Mouse (Mus musculus) MEL (cell line): ENCODE results near the gene Mylk3. TPM values are rescaled to one million over a fixed set of nuclear protein-coding genes. Genes with fewer than 3 reads are reported as not detected.
A peak's percentile ranks its signal among the peaks of the same experiment; 100 is the strongest.

ENCODE experiments used
- DNase-seq: peaks from one replicate; pipeline ENCODE4 v3.0.0; 2011; ENCODE audit warnings: low read depth, low spot score
- H3K27ac ChIP-seq: 2 replicates; pipeline ENCODE4 v1.5.1; 2012; ENCODE audit warnings: low read depth, mild to moderate bottlenecking, control low read depth, low read length, moderate library complexity; ENCODE audit not compliant: control insufficient read depth
- H3K27me3 ChIP-seq, 2 experiments: fragments of 150-350 bp in 1 of 2; sonication (generic) in 1 of 2; 2 replicates each; pipeline ENCODE4 v1.6.1; 2012; ENCODE audit warnings: low read length in 2 of 2, mild to moderate bottlenecking in 2 of 2, improper control_type of control experiment in 1 of 2, moderate library complexity in 1 of 2; ENCODE audit not compliant: insufficient read depth in 2 of 2, control insufficient read depth in 1 of 2
- H3K36me3 ChIP-seq, 2 experiments: 2 replicates each; pipeline ENCODE4 v1.6.1; 2012 to 2014; ENCODE audit warnings: low read length in 2 of 2, improper control_type of control experiment in 1 of 2, inconsistent platforms in 1 of 2, mild to moderate bottlenecking in 1 of 2; ENCODE audit not compliant: insufficient read depth in 2 of 2, control insufficient read depth in 1 of 2
- H3K4me1 ChIP-seq, 2 experiments: fragments of 150-350 bp in 1 of 2; sonication (generic) in 1 of 2; 2 replicates each; pipeline ENCODE4 v1.6.1; 2012; ENCODE audit warnings: low read length in 2 of 2, improper control_type of control experiment in 1 of 2, mild to moderate bottlenecking in 1 of 2; ENCODE audit not compliant: insufficient read depth in 2 of 2, control insufficient read depth in 1 of 2
- H3K4me3 ChIP-seq, 2 experiments: fragments of 150-350 bp in 1 of 2; sonication (generic) in 1 of 2; 2 replicates each; pipeline ENCODE4 v1.5.1; 2012; ENCODE audit warnings: low read depth in 2 of 2, low read length in 2 of 2, mild to moderate bottlenecking in 2 of 2, moderate library complexity in 2 of 2, control low read depth in 1 of 2, improper control_type of control experiment in 1 of 2; ENCODE audit not compliant: control insufficient read depth in 1 of 2, insufficient read depth in 1 of 2
- H3K79me2 ChIP-seq: 2 replicates; pipeline ENCODE4 v1.6.1; 2012; ENCODE audit warnings: mild to moderate bottlenecking, low read length, moderate library complexity; ENCODE audit not compliant: control insufficient read depth, poor library complexity, insufficient read depth
- H3K9ac ChIP-seq: 2 replicates; pipeline ENCODE4 v1.6.1; 2012; ENCODE audit warnings: low read depth, mild to moderate bottlenecking, control low read depth, low read length, moderate library complexity; ENCODE audit not compliant: control insufficient read depth, poor library complexity, severe bottlenecking
- H3K9me3 ChIP-seq: fragments of 150-350 bp; sonication (generic); replicated peaks from 2 replicates; pipeline ENCODE4 v1.6.1; 2012; ENCODE audit warnings: mild to moderate bottlenecking, low read length, improper control_type of control experiment, moderate library complexity; ENCODE audit not compliant: insufficient read depth
- BHLHE40 ChIP-seq: IDR thresholded peaks from 2 replicates; pipeline ENCODE4 v1.6.1; 2012; ENCODE audit warnings: low read depth, mild to moderate bottlenecking, inconsistent platforms, low read length, improper control_type of control experiment, borderline replicate concordance
- CHD1 ChIP-seq: IDR thresholded peaks from 2 replicates; pipeline ENCODE4 v1.6.1; 2012; ENCODE audit warnings: low read depth, mild to moderate bottlenecking, inconsistent platforms, low read length, improper control_type of control experiment
- CHD2 ChIP-seq: IDR thresholded peaks from 2 replicates; pipeline ENCODE4 v1.6.1; 2011; ENCODE audit warnings: low read length, improper control_type of control experiment
- E2F4 ChIP-seq: IDR thresholded peaks from 2 replicates; pipeline ENCODE4 v1.6.1; 2011; ENCODE audit warnings: low read depth, low read length, improper control_type of control experiment, borderline replicate concordance
- ELF1 ChIP-seq: IDR thresholded peaks from 2 replicates; pipeline ENCODE4 v1.6.1; 2014; ENCODE audit warnings: low read depth, mild to moderate bottlenecking, inconsistent platforms, low read length, improper control_type of control experiment, moderate library complexity
- ETS1 ChIP-seq: IDR thresholded peaks from 2 replicates; pipeline ENCODE4 v1.6.1; 2012; ENCODE audit warnings: low read depth, mild to moderate bottlenecking, inconsistent platforms, low read length, improper control_type of control experiment, moderate library complexity
- GABPA ChIP-seq: IDR thresholded peaks from 2 replicates; pipeline ENCODE4 v1.6.1; 2012; ENCODE audit warnings: low read depth, mild to moderate bottlenecking, inconsistent platforms, low read length, improper control_type of control experiment, moderate library complexity
- GATA1 ChIP-seq: IDR thresholded peaks from 2 replicates; pipeline ENCODE4 v1.6.1; 2011; ENCODE audit warnings: low read depth, low read length, improper control_type of control experiment
- HCFC1 ChIP-seq: IDR thresholded peaks from 2 replicates; pipeline ENCODE4 v1.6.1; 2012; ENCODE audit warnings: low read depth, mild to moderate bottlenecking, inconsistent platforms, low read length, improper control_type of control experiment, moderate library complexity
- JUND ChIP-seq: IDR thresholded peaks from 2 replicates; pipeline ENCODE4 v1.6.1; 2011; ENCODE audit warnings: low read depth, mild to moderate bottlenecking, improper control_type of control experiment, low read length
- KAT2A ChIP-seq: conservative IDR thresholded peaks from 2 replicates; pipeline ENCODE4 v1.6.1; 2012; ENCODE audit warnings: low read depth, low read length, improper control_type of control experiment, inconsistent platforms
- MAFK ChIP-seq: IDR thresholded peaks from 2 replicates; pipeline ENCODE4 v1.6.1; 2011; ENCODE audit warnings: low read depth, mild to moderate bottlenecking, low read length, improper control_type of control experiment, borderline replicate concordance
- MAX ChIP-seq: IDR thresholded peaks from 2 replicates; pipeline ENCODE4 v1.6.1; 2011; ENCODE audit warnings: low read length, improper control_type of control experiment
- MAZ ChIP-seq: IDR thresholded peaks from 2 replicates; pipeline ENCODE4 v1.6.1; 2012; ENCODE audit warnings: low read depth, mild to moderate bottlenecking, inconsistent platforms, low read length, improper control_type of control experiment
- MYB ChIP-seq: IDR thresholded peaks from 2 replicates; pipeline ENCODE4 v1.6.1; 2011; ENCODE audit warnings: mild to moderate bottlenecking, low read depth, low read length, improper control_type of control experiment
- MYC ChIP-seq: IDR thresholded peaks from 2 replicates; pipeline ENCODE4 v1.6.1; 2011; ENCODE audit warnings: low read depth, mild to moderate bottlenecking, low read length, improper control_type of control experiment, moderate library complexity
- NELFE ChIP-seq: IDR thresholded peaks from 2 replicates; pipeline ENCODE4 v1.6.1; 2011; ENCODE audit warnings: low read depth, low read length, improper control_type of control experiment
- NRF1 ChIP-seq: IDR thresholded peaks from 2 replicates; pipeline ENCODE4 v1.6.1; 2014; ENCODE audit warnings: low read depth, mild to moderate bottlenecking, inconsistent platforms, low read length, improper control_type of control experiment, moderate library complexity; ENCODE audit not compliant: poor library complexity, insufficient read depth, severe bottlenecking
- POLR2A ChIP-seq, 2 experiments: IDR thresholded peaks; 2 replicates each; pipeline ENCODE4 v1.6.1; 2011 to 2012; ENCODE audit warnings: low read length in 2 of 2, mild to moderate bottlenecking in 2 of 2, control low read depth in 1 of 2, improper control_type of control experiment in 1 of 2, low read depth in 1 of 2, moderate library complexity in 1 of 2; ENCODE audit not compliant: control insufficient read depth in 1 of 2, insufficient read depth in 1 of 2, poor library complexity in 1 of 2
- POLR2AphosphoS2 ChIP-seq: IDR thresholded peaks from 2 replicates; pipeline ENCODE4 v1.6.1; 2011; ENCODE audit warnings: low read length, improper control_type of control experiment
- POLR2AphosphoS5 ChIP-seq: IDR thresholded peaks from 2 replicates; pipeline ENCODE4 v1.6.1; 2012; ENCODE audit warnings: low read depth, borderline replicate concordance, mild to moderate bottlenecking, inconsistent platforms, low read length, moderate library complexity, mixed read lengths
- RAD21 ChIP-seq: IDR thresholded peaks from 2 replicates; pipeline ENCODE4 v1.6.1; 2011; ENCODE audit warnings: mild to moderate bottlenecking, low read depth, low read length, improper control_type of control experiment
- SIN3A ChIP-seq: IDR thresholded peaks from 2 replicates; pipeline ENCODE4 v1.6.1; 2012; ENCODE audit warnings: low read length, improper control_type of control experiment, inconsistent platforms
- SMC3 ChIP-seq: IDR thresholded peaks from 2 replicates; pipeline ENCODE4 v1.6.1; 2011; ENCODE audit warnings: low read depth, low read length, improper control_type of control experiment
- TBP ChIP-seq: IDR thresholded peaks from 2 replicates; pipeline ENCODE4 v1.8.0; 2011; ENCODE audit warnings: low read depth, low read length, improper control_type of control experiment
- TCF12 ChIP-seq: IDR thresholded peaks from 2 replicates; pipeline ENCODE4 v1.6.1; 2014; ENCODE audit warnings: low read depth, mild to moderate bottlenecking, inconsistent platforms, low read length, improper control_type of control experiment, moderate library complexity
- UBTF ChIP-seq: IDR thresholded peaks from 2 replicates; pipeline ENCODE4 v1.6.1; 2012; ENCODE audit warnings: low read depth, mild to moderate bottlenecking, inconsistent platforms, low read length, improper control_type of control experiment, moderate library complexity, borderline replicate concordance; ENCODE audit not compliant: insufficient read depth
- USF1 ChIP-seq: IDR thresholded peaks from 2 replicates; pipeline ENCODE4 v1.6.1; 2014; ENCODE audit warnings: low read depth, mild to moderate bottlenecking, inconsistent platforms, low read length, improper control_type of control experiment, moderate library complexity
- USF2 ChIP-seq, 2 experiments: IDR thresholded peaks; 2 replicates each; pipeline ENCODE4 v1.6.1; 2011 to 2012; ENCODE audit warnings: improper control_type of control experiment in 2 of 2, low read length in 2 of 2, borderline replicate concordance in 1 of 2, inconsistent platforms in 1 of 2, low read depth in 1 of 2, mild to moderate bottlenecking in 1 of 2; ENCODE audit not compliant: insufficient read depth in 1 of 2
- ZC3H11A ChIP-seq: IDR thresholded peaks from 2 replicates; pipeline ENCODE4 v1.6.1; 2012; ENCODE audit warnings: low read depth, mild to moderate bottlenecking, inconsistent platforms, low read length, improper control_type of control experiment
- ZKSCAN1 ChIP-seq: IDR thresholded peaks from 2 replicates; pipeline ENCODE4 v1.6.1; 2012; ENCODE audit warnings: low read depth, mild to moderate bottlenecking, inconsistent platforms, low read length, improper control_type of control experiment, moderate library complexity
- ZNF384 ChIP-seq: IDR thresholded peaks from 2 replicates; pipeline ENCODE4 v1.6.1; 2012; ENCODE audit warnings: low read depth, mild to moderate bottlenecking, inconsistent platforms, low read length, improper control_type of control experiment
- polyA plus RNA-seq, 2 experiments: library from polyadenylated mRNA; stranded (reverse) in 1 of 2; unstranded in 1 of 2; fragments of >175 nt in 1 of 2; fragments of >200 nt in 1 of 2; gene quantifications; 2 replicates each; pipeline versions ENCODE4 v1.2.1 to v1.2.4; 2012; ENCODE audit warnings: low replicate concordance in 2 of 2, low read depth in 1 of 2; ENCODE audit not compliant: insufficient read length in 2 of 2, insufficient read depth in 1 of 2, missing spikeins in 1 of 2
- total RNA-seq: library from RNA; depleted of rRNA; stranded (reverse); fragments of 300-350 nt; gene quantifications from 2 replicates; pipeline ENCODE4 v1.2.3, GENCODE M21; 2012

Gene Mylk3
- total and polyA plus RNA-seq, 3 experiments = 9.5 to 10.4 TPM; not detected in 1

DNA sequence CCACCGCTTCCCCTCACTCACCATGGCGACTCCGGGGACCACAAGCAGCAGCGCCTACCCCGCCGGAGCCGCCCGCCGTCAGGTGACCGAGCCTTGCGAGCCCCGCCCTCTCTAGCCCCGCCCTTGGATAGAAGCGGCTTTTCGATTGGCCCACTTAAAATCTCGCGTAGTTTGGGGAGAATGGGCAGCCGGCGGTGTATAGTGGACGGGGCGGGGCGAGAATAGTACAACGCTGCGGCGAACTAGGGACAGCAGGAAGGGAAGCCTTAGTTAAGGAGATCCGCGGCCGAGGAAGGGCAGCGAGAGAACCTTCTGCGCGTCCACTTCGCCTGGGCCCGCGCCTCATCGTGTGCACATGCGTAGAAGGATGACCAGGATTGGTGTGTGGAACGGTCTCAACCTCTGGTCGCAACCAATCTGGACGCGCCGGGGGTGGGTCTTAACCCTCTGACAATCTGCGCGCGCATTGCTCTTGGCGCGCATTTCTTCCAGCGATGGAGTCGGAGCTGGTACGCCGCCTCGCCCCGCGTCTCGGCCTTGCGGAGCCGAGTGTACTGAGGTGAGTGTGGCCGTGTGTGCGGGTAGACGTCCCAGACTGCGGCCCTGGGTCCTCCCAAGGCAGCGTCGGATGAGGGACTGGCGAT is 86.6 kb downstream of the Mylk3 start, which contains the start of the genes Orc6 and Vps35 (continued):
- no peak for TF ChIP-seq MYB
- TF ChIP-seq NRF1 = peak; percentile 79
- TF ChIP-seq CHD2 = peak; percentile 89
- peak in 1 of 2 experiments; percentile 57; a peak in 1 of 4 replicates for TF ChIP-seq USF2 (IDR thresholded peaks at IDR 0.05; ENCODE audit: borderline replicate concordance in 1 of 2, insufficient read depth in 1 of 2, low read depth in 1 of 2, low read length in 2 of 2)
- TF ChIP-seq E2F4 = peak; percentile 87; the same call in 1 of the 2 replicates
- no peak for TF ChIP-seq GABPA
- TF ChIP-seq ZC3H11A = no peak
- no peak; the same call in 1 of the 2 replicates for TF ChIP-seq KAT2A
- no peak for TF ChIP-seq MAFK
- TF ChIP-seq TBP = peak; percentile 73
- TF ChIP-seq MAX = 0 out of 2 replicates have a peak, but pooled peaks have one; percentile 10
- peak; percentile 91 for TF ChIP-seq POLR2AphosphoS2
- TF ChIP-seq GATA1 = no peak
- TF ChIP-seq ELF1 = no peak
- TF ChIP-seq ZKSCAN1 = no peak
- peak; percentile 75 for TF ChIP-seq SIN3A

DNA sequence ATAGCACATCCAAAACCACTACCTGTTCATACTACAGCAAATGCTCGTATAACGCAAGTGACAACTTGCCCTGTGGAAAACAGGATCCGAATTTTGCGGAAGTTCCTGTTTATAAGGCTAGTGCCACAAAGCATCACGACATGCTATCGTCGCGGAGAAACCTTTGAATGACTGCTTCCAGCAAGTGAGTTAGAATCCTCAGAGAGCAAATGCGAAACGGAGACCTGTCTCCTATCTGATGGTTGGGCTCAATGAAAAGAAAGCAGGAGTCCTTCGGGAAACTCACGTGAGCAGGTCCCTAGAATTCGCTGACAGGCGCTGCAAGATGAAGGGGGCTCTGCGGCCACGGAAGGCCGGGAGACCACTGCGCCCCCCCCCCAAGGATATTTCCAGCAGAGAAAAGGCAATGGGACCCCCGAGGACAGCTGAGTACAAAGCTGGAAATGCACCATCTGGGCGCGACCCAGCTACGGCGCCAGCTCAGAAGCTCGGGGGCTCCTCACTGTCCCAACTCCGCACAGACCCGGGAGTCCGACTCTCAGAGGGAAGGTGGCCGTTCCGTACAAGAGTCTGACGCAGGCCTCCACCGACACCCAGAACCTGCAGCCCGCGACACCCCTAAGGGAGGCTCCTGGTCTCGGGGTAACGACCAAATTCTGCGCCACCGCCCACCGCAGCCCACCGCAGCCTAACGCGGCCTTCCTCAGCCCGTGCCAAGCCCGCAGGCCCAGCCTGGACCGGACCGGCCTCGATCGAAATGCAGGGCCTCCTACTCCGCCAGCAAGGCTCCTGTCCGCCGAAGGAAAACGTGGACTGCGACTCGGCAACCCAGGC is 87.3 kb downstream of the Mylk3 start:
- H3K4me3 ChIP-seq = peak overlapping the region; percentile 78 to 97
- peaks cover 43% of the 10 kb centered on the region for H3K79me2 ChIP-seq
- DNase-seq = peak; percentile 93
- H3K36me3 ChIP-seq = peaks cover 15 to 33% of the 10 kb centered on the region in 2 experiments
- no peaks in the 10 kb centered on the region for H3K9me3 ChIP-seq
- peak overlapping the region; percentile 94 for H3K9ac ChIP-seq
- H3K27me3 ChIP-seq = no peaks in the 10 kb centered on the region
- peak overlapping the region; percentile 69 for H3K27ac ChIP-seq
- peaks cover 3 to 9% of the 10 kb centered on the region in 2 experiments; a peak in 3 of 4 replicates for H3K4me1 ChIP-seq
- TF ChIP-seq POLR2A (IDR thresholded peaks at IDR 0.05; ENCODE audit: control insufficient read depth in 1 of 2, insufficient read depth in 1 of 2, low read depth in 1 of 2, low read length in 2 of 2, poor library complexity in 1 of 2) (no peak; a peak in 1 of 4 replicates), SMC3 (no peak), BHLHE40 (peak; percentile 78; the same call in 1 of the 2 replicates), USF1 (no peak), HCFC1 (peak; percentile 52; the same call in 1 of the 2 replicates), MAX (peak; percentile 31; the same call in 1 of the 2 replicates), ETS1 (no peak; the same call in 1 of the 2 replicates), POLR2AphosphoS2 (no peak; the same call in 1 of the 2 replicates), GABPA (no peak), ZNF384 (no peak), MYC (no peak), JUND (no peak), CHD1 (no peak), RAD21 (no peak), UBTF (no peak), TCF12 (no peak), ZKSCAN1 (no peak), MAFK (no peak), POLR2AphosphoS5 (no peak), NELFE (no peak), NRF1 (no peak), MAZ (0 out of 2 replicates have a peak, but pooled peaks have one; percentile 57)
